Mouse (Mus musculus): Measurements from ENCODE around the gene Gm10577. TPM values are rescaled to one million over a fixed set of nuclear protein-coding genes. Genes with fewer than 3 reads are reported as not detected.

Gene Gm10577
- polyA plus RNA-seq (2014; fragmentation: Nextera tagmentation; extraction: Ambion mirVana), result not detected in 2 replicates

DNA sequence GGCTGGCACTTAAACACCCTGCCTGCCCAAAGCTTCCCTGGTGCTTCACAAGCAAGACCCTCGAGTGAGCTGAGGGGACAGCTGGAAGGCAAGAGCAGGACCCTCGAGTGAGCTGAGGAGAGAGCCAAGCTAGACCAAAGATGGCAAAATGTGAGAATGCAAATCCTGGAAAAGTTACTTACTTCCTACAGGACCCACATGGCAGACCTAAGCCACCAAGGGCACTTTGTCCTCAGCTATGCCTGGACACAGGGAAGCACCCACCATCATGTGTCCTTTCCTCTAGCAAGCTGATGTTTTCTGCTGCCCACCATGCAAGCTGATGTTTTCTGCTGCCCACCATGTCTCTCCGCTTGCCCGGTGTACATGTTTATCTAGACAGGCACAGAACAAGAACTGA is at the start of gene Gm10577:
TSS of gene Gm10577 (minus strand) at position 101 of the 400 bp plus-strand sequence.
- DNase-seq (ENCODE audit: low spot score) (no peak), ATAC-seq (ENCODE audit: insufficient read depth, low FRiP score, low TSS enrichment) (no peak)
- H3K27ac ChIP-seq (ENCODE audit: low read depth, low read length), result no peak within 1 kb of the TSS
- H3K4me2 ChIP-seq (ENCODE audit: low read depth), result no peak within 1 kb of the TSS
- no peaks in the 10 kb centered on the region for H3K4me1 ChIP-seq (ENCODE audit: control insufficient read depth, insufficient read depth, low read length)
- 0 out of 2 replicates have a peak, but pooled peaks cover 2% of the 10 kb centered on the region for H3K9me3 ChIP-seq (ENCODE audit: control insufficient read depth, low read length)
- no peak within 1 kb of the TSS for H3K9ac ChIP-seq (ENCODE audit: low read length)
- WGBS, result 83% methylated on average over 4 of the region's 4 CpGs
- H3K4me3 ChIP-seq (ENCODE audit: low read depth, low read length), result no peak within 1 kb of the TSS
- no peaks in the 10 kb centered on the region for H3K27me3 ChIP-seq (ENCODE audit: control insufficient read depth, insufficient read depth, low read length)
- H3K36me3 ChIP-seq (ENCODE audit: control insufficient read depth, insufficient read depth, low read length), result no peaks in the 10 kb centered on the region

GRCm38 (mm10) chr4:101069154-101069971 is 48.9 kb upstream of the Gm10577 start:
- no peaks in the 10 kb centered on the region for H3K9me3 ChIP-seq (ENCODE audit: control insufficient read depth, low read length)
- WGBS, result 1% methylated on average over 50 of the region's 55 CpGs
- peak; percentile 56 for DNase-seq (ENCODE audit: low spot score)
- no peaks in the 10 kb centered on the region for H3K36me3 ChIP-seq (ENCODE audit: control insufficient read depth, insufficient read depth, low read length)
- peak overlapping the region; percentile 82 for H3K4me3 ChIP-seq (ENCODE audit: low read depth, low read length)
- peak overlapping the region; percentile 96 for H3K4me2 ChIP-seq (ENCODE audit: low read depth)
- H3K4me1 ChIP-seq (ENCODE audit: control insufficient read depth, insufficient read depth, low read length), result no peaks in the 10 kb centered on the region
- no peaks in the 10 kb centered on the region for H3K27me3 ChIP-seq (ENCODE audit: control insufficient read depth, insufficient read depth, low read length)
- ATAC-seq (ENCODE audit: insufficient read depth, low FRiP score, low TSS enrichment), result peak; percentile 61
- no peak overlapping the region for H3K27ac ChIP-seq (ENCODE audit: low read depth, low read length)
- peak overlapping the region; percentile 81 for H3K9ac ChIP-seq (ENCODE audit: low read length)

- no peaks in the 10 kb centered on the region for H3K36me3 ChIP-seq (ENCODE audit: control insufficient read depth, insufficient read depth, low read length)
- peak; percentile 81 for DNase-seq (ENCODE audit: low spot score)
- no peak within 1 kb of the TSS for H3K27ac ChIP-seq (ENCODE audit: low read depth, low read length)
- peak; percentile 85 for ATAC-seq (ENCODE audit: insufficient read depth, low FRiP score, low TSS enrichment)
- no peaks in the 10 kb centered on the region for H3K4me1 ChIP-seq (ENCODE audit: control insufficient read depth, insufficient read depth, low read length)
- H3K4me3 ChIP-seq (ENCODE audit: low read depth, low read length), result peak within 1 kb of the TSS; percentile 82
- WGBS, result under 1% methylated on average over 38 of the region's 54 CpGs
- H3K9me3 ChIP-seq (ENCODE audit: control insufficient read depth, low read length), result no peaks in the 10 kb centered on the region
- H3K4me2 ChIP-seq (ENCODE audit: low read depth), result peak within 1 kb of the TSS; percentile 96
- H3K27me3 ChIP-seq (ENCODE audit: control insufficient read depth, insufficient read depth, low read length), result no peaks in the 10 kb centered on the region
- H3K9ac ChIP-seq (ENCODE audit: low read length), result peak within 1 kb of the TSS; percentile 81
Measured at GRCm38 (mm10) chr4:101068786-101069153, 48.3 kb upstream of the Gm10577 start, which contains the start of gene Raver2. Gene Raver2, plus strand, starts transcription at chr4:101068983.

DNA sequence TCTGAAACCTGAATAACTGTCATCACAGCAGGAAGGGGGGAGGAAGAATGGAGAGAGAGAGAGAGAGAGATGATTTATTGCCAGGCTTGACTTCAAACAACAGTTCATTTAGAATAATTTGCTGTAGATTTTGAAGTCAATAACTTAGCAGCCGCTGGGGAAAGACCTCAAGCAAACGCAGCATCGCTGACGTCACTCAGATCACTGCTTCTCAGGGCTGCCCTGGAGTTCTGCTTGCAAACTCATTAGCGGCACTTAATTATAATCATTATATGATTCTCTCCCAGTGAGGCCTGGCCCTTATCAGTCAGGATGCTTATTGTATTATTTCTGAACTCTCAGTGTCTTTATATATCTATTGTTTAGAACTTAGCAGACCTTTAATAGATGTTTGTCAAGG is 45.9 kb upstream of the Gm10577 start:
- no peak overlapping the region for H3K27ac ChIP-seq (ENCODE audit: low read depth, low read length)
- ATAC-seq (ENCODE audit: insufficient read depth, low FRiP score, low TSS enrichment) (no peak), DNase-seq (ENCODE audit: low spot score) (no peak)
- H3K36me3 ChIP-seq (ENCODE audit: control insufficient read depth, insufficient read depth, low read length), result no peaks in the 10 kb centered on the region
- H3K27me3 ChIP-seq (ENCODE audit: control insufficient read depth, insufficient read depth, low read length), result no peaks in the 10 kb centered on the region
- H3K4me1 ChIP-seq (ENCODE audit: control insufficient read depth, insufficient read depth, low read length), result no peaks in the 10 kb centered on the region
- H3K9me3 ChIP-seq (ENCODE audit: control insufficient read depth, low read length), result no peaks in the 10 kb centered on the region
- WGBS, result 56% methylated on average over 5 of the region's 5 CpGs
- no peak overlapping the region for H3K4me2 ChIP-seq (ENCODE audit: low read depth)
- no peak overlapping the region for H3K9ac ChIP-seq (ENCODE audit: low read length)
- H3K4me3 ChIP-seq (ENCODE audit: low read depth, low read length), result no peak overlapping the region

DNA sequence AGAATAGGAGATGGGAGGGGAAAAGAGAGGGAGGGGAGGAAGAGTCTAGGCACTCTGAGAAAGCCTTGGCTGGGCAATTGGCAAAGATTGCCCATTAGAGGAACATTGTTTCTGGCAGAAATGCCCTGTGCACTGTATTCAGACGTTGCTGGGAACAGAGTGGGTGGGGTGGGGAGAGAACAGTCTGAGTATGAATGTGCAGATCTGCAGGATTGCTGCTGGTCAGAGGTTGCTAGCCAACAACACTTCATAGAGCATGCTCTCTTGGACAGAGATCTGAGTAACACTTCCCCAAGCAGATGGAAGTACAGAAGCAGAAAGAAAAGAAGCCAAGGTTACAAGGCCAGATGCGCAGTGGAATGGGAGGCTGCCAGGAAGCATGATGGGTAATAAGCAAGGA is 41.6 kb upstream of the Gm10577 start:
- no peaks in the 10 kb centered on the region for H3K9me3 ChIP-seq (ENCODE audit: control insufficient read depth, low read length)
- no peak overlapping the region for H3K4me2 ChIP-seq (ENCODE audit: low read depth)
- no peaks in the 10 kb centered on the region for H3K27me3 ChIP-seq (ENCODE audit: control insufficient read depth, insufficient read depth, low read length)
- H3K9ac ChIP-seq (ENCODE audit: low read length), result no peak overlapping the region
- H3K27ac ChIP-seq (ENCODE audit: low read depth, low read length), result no peak overlapping the region
- H3K4me3 ChIP-seq (ENCODE audit: low read depth, low read length), result no peak overlapping the region
- ATAC-seq (ENCODE audit: insufficient read depth, low FRiP score, low TSS enrichment) (no peak), DNase-seq (ENCODE audit: low spot score) (no peak)
- H3K36me3 ChIP-seq (ENCODE audit: control insufficient read depth, insufficient read depth, low read length), result no peaks in the 10 kb centered on the region
- 75% methylated on average over 2 of the region's 2 CpGs for WGBS
- H3K4me1 ChIP-seq (ENCODE audit: control insufficient read depth, insufficient read depth, low read length), result no peaks in the 10 kb centered on the region

DNA sequence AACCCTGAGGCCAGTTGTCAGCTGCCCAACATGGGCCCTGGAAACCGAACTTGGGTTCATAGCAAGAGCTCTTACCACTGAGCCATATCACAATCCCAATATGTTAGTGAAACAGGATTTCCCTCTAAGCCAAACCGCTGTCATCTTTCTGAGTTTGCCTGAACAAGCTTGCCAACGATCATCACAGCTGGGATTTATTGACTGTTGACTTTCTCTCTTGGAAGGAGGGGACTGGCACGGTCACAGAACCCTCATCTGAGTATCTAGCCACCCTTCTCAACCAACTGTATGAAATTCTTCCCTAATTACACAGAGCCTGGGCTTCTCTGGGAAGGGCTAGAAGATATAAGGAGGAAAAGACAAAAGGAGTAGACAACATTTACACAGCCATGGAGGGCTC is 26.1 kb upstream of the Gm10577 start:
- H3K4me1 ChIP-seq (ENCODE audit: control insufficient read depth, insufficient read depth, low read length), result no peaks in the 10 kb centered on the region
- H3K4me2 ChIP-seq (ENCODE audit: low read depth), result no peak overlapping the region
- H3K9me3 ChIP-seq (ENCODE audit: control insufficient read depth, low read length), result no peaks in the 10 kb centered on the region
- H3K4me3 ChIP-seq (ENCODE audit: low read depth, low read length), result no peak overlapping the region
- ATAC-seq (ENCODE audit: insufficient read depth, low FRiP score, low TSS enrichment) (no peak), DNase-seq (ENCODE audit: low spot score) (no peak)
- no peak overlapping the region for H3K27ac ChIP-seq (ENCODE audit: low read depth, low read length)
- no peaks in the 10 kb centered on the region for H3K27me3 ChIP-seq (ENCODE audit: control insufficient read depth, insufficient read depth, low read length)
- no peak overlapping the region for H3K9ac ChIP-seq (ENCODE audit: low read length)
- no peaks in the 10 kb centered on the region for H3K36me3 ChIP-seq (ENCODE audit: control insufficient read depth, insufficient read depth, low read length)
- 76% methylated on average over 4 of the region's 4 CpGs for WGBS

DNA sequence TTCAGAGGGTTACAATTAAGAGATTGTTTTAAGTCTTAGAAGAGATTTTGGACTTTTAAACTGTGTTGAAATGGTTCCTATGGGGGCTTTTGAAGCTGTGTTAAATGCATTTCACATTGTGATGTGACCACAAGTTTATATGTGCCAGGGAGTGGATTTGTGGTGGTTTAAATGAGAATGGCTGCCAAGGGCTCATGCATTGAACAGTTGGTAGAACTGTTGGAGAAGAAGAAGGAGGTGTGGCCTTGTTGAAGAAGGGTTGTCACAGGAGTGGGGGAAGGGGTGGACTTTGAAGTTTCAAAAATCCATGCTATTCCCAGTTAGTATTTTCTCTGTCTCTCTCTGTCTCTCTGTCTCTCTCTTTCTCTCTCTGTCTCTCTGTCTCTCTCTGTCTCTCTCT is 23.7 kb upstream of the Gm10577 start:
- Histone ChIP-seq H3K9me3 (ENCODE audit: control insufficient read depth, low read length) (no peaks in the 10 kb centered on the region), H3K4me2 (ENCODE audit: low read depth) (no peak overlapping the region), H3K27me3 (ENCODE audit: control insufficient read depth, insufficient read depth, low read length) (no peaks in the 10 kb centered on the region), H3K4me1 (ENCODE audit: control insufficient read depth, insufficient read depth, low read length) (no peaks in the 10 kb centered on the region), H3K36me3 (ENCODE audit: control insufficient read depth, insufficient read depth, low read length) (no peaks in the 10 kb centered on the region), H3K9ac (ENCODE audit: low read length) (no peak overlapping the region), H3K4me3 (ENCODE audit: low read depth, low read length) (no peak overlapping the region), H3K27ac (ENCODE audit: low read depth, low read length) (no peak overlapping the region)
- DNase-seq (ENCODE audit: low spot score) (no peak), ATAC-seq (ENCODE audit: insufficient read depth, low FRiP score, low TSS enrichment) (no peak)

DNA sequence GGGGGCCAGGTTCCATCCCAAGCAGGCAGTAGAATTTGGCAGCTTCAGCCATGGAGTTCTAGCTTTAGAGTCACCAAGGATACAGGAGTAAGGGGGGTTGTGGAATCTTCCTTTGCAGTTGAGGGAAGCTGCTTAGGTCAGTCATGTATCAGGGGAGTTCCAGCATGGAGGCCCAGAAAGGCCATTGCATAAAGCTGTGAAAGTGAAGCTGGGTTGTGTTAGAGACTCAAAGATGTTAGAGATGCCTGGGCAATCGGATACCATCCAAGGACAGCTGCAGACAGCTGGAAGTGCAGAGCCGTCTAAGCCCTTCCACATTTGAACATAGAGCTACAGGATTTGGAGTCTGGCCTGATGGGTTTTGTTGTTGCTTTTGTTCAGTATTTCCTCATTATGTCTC is 23.2 kb upstream of the Gm10577 start:
- Histone ChIP-seq H3K27ac (ENCODE audit: low read depth, low read length) (no peak overlapping the region), H3K36me3 (ENCODE audit: control insufficient read depth, insufficient read depth, low read length) (no peaks in the 10 kb centered on the region), H3K4me1 (ENCODE audit: control insufficient read depth, insufficient read depth, low read length) (no peaks in the 10 kb centered on the region), H3K4me2 (ENCODE audit: low read depth) (no peak overlapping the region), H3K27me3 (ENCODE audit: control insufficient read depth, insufficient read depth, low read length) (no peaks in the 10 kb centered on the region), H3K9me3 (ENCODE audit: control insufficient read depth, low read length) (no peaks in the 10 kb centered on the region), H3K9ac (ENCODE audit: low read length) (no peak overlapping the region), H3K4me3 (ENCODE audit: low read depth, low read length) (no peak overlapping the region)
- 89% methylated on average over 2 of the region's 2 CpGs for WGBS
- DNase-seq (ENCODE audit: low spot score) (no peak), ATAC-seq (ENCODE audit: insufficient read depth, low FRiP score, low TSS enrichment) (no peak)

DNA sequence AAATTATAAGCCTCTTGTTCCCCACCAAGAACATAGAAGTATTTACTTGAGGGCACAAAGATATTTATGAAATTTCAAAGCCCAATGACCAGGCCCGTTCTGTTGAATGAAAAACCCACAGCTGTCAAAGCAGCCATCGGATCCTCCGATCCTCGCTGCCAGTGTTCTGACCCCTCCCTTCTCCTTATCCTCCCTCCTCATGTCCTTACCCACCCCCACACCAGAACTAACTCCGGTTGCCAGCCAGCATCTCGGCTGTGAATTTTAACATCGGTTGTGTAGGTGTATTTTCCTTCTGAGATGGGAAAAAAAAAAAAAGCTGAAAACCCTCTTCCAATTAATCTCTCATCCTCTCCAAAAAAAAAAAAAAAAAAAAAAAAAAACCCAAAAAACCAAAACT is 16.7 kb upstream of the Gm10577 start:
- Histone ChIP-seq H3K9ac (ENCODE audit: low read length) (no peak overlapping the region), H3K4me3 (ENCODE audit: low read depth, low read length) (no peak overlapping the region), H3K9me3 (ENCODE audit: control insufficient read depth, low read length) (no peaks in the 10 kb centered on the region), H3K27ac (ENCODE audit: low read depth, low read length) (no peak overlapping the region), H3K4me2 (ENCODE audit: low read depth) (no peak overlapping the region), H3K4me1 (ENCODE audit: control insufficient read depth, insufficient read depth, low read length) (no peaks in the 10 kb centered on the region), H3K36me3 (ENCODE audit: control insufficient read depth, insufficient read depth, low read length) (no peaks in the 10 kb centered on the region), H3K27me3 (ENCODE audit: control insufficient read depth, insufficient read depth, low read length) (no peaks in the 10 kb centered on the region)
- 79% methylated on average over 7 of the region's 7 CpGs for WGBS
- DNase-seq (ENCODE audit: low spot score) (no peak), ATAC-seq (ENCODE audit: insufficient read depth, low FRiP score, low TSS enrichment) (no peak)
